Mouse (Mus musculus): ENCODE measurements at regions not wholly inside any gene's neighbourhood (a gene's known extent, or its start where the extent isn't known, plus 50 kb on each side); places are given as distances from the start of the nearest gene placed in this dataset.

GRCm38 (mm10) chrX:142599377-142599776, 81.8 kb upstream of the Tmem164 start:
- Histone ChIP-seq H3K9ac (replicated peaks; ENCODE audit: low read length) (no peak overlapping the region), H3K36me3 (ENCODE audit: insufficient read depth, low read length) (no peaks in the 10 kb centered on the region), H3K4me1 (ENCODE audit: insufficient read depth, low read length) (no peaks in the 10 kb centered on the region), H3K27me3 (ENCODE audit: insufficient read depth, low read length) (no peaks in the 10 kb centered on the region), H3K4me3 (ENCODE audit: low read length) (no peak overlapping the region), H3K9me3 (ENCODE audit: low read length) (no peaks in the 10 kb centered on the region), H3K27ac (no peak overlapping the region), H3K4me2 (ENCODE audit: low read depth, low read length) (no peak overlapping the region)
- DNase-seq (ENCODE audit: low spot score) = no peak
- 93% methylated on average over 2 of the region's 2 CpGs for WGBS
- TF ChIP-seq CTCF (IDR thresholded peaks at IDR 0.05; ENCODE audit: low read depth) = no peak
- ATAC-seq = no peak

- no peak for TF ChIP-seq CTCF (IDR thresholded peaks at IDR 0.05; ENCODE audit: low read depth)
- Histone ChIP-seq H3K9me3 (ENCODE audit: low read length) (no peaks in the 10 kb centered on the region), H3K36me3 (ENCODE audit: insufficient read depth, low read length) (no peaks in the 10 kb centered on the region), H3K4me2 (ENCODE audit: low read depth, low read length) (no peak overlapping the region), H3K27me3 (ENCODE audit: insufficient read depth, low read length) (no peaks in the 10 kb centered on the region), H3K4me3 (ENCODE audit: low read length) (no peak overlapping the region), H3K27ac (no peak overlapping the region), H3K4me1 (ENCODE audit: insufficient read depth, low read length) (no peaks in the 10 kb centered on the region), H3K9ac (replicated peaks; ENCODE audit: low read length) (no peak overlapping the region)
- DNase-seq (ENCODE audit: low spot score) (no peak), ATAC-seq (no peak)
- WGBS = 92% methylated on average over 1 of the region's 1 CpGs
Measured at GRCm38 (mm10) chrX:142600782-142601181, 80.4 kb upstream of the Tmem164 start.

- TF ChIP-seq CTCF (IDR thresholded peaks at IDR 0.05; ENCODE audit: low read depth) = no peak
- Histone ChIP-seq H3K36me3 (ENCODE audit: insufficient read depth, low read length) (no peaks in the 10 kb centered on the region), H3K27ac (no peak overlapping the region), H3K9ac (replicated peaks; ENCODE audit: low read length) (no peak overlapping the region), H3K27me3 (ENCODE audit: insufficient read depth, low read length) (no peaks in the 10 kb centered on the region), H3K4me1 (ENCODE audit: insufficient read depth, low read length) (no peaks in the 10 kb centered on the region), H3K4me3 (ENCODE audit: low read length) (no peak overlapping the region), H3K9me3 (ENCODE audit: low read length) (no peaks in the 10 kb centered on the region), H3K4me2 (ENCODE audit: low read depth, low read length) (no peak overlapping the region)
- WGBS = 84% methylated on average over 3 of the region's 3 CpGs
- DNase-seq (ENCODE audit: low spot score) = no peak
- no peak for ATAC-seq
Measured at GRCm38 (mm10) chrX:142605088-142605487, 76.1 kb upstream of the Tmem164 start.

- Histone ChIP-seq H3K27me3 (ENCODE audit: insufficient read depth, low read length) (no peaks in the 10 kb centered on the region), H3K36me3 (ENCODE audit: insufficient read depth, low read length) (no peaks in the 10 kb centered on the region), H3K4me1 (ENCODE audit: insufficient read depth, low read length) (no peaks in the 10 kb centered on the region), H3K4me3 (ENCODE audit: low read length) (no peak overlapping the region), H3K9ac (replicated peaks; ENCODE audit: low read length) (no peak overlapping the region), H3K9me3 (ENCODE audit: low read length) (no peaks in the 10 kb centered on the region), H3K4me2 (ENCODE audit: low read depth, low read length) (no peak overlapping the region), H3K27ac (no peak overlapping the region)
- TF ChIP-seq CTCF (IDR thresholded peaks at IDR 0.05; ENCODE audit: low read depth) = no peak
- no peak for DNase-seq (ENCODE audit: low spot score)
- 75% methylated on average over 8 of the region's 8 CpGs for WGBS
- ATAC-seq = no peak
Measured at GRCm38 (mm10) chrX:142606595-142607205, 74.5 kb upstream of the Tmem164 start.

- Histone ChIP-seq H3K27ac (no peak overlapping the region), H3K27me3 (ENCODE audit: insufficient read depth, low read length) (no peaks in the 10 kb centered on the region), H3K4me3 (ENCODE audit: low read length) (no peak overlapping the region), H3K4me2 (ENCODE audit: low read depth, low read length) (no peak overlapping the region), H3K4me1 (ENCODE audit: insufficient read depth, low read length) (no peaks in the 10 kb centered on the region), H3K9me3 (ENCODE audit: low read length) (no peaks in the 10 kb centered on the region), H3K36me3 (ENCODE audit: insufficient read depth, low read length) (no peaks in the 10 kb centered on the region), H3K9ac (replicated peaks; ENCODE audit: low read length) (no peak overlapping the region)
- 87% methylated on average over 11 of the region's 11 CpGs for WGBS
- ATAC-seq = no peak
- DNase-seq (ENCODE audit: low spot score) = no peak
- no peak for TF ChIP-seq CTCF (IDR thresholded peaks at IDR 0.05; ENCODE audit: low read depth)
Measured at GRCm38 (mm10) chrX:142616189-142616872, 64.9 kb upstream of the Tmem164 start.

GRCm38 (mm10) chrX:142618389-142618788, 62.8 kb upstream of the Tmem164 start:
- no peak for ATAC-seq
- H3K4me3 ChIP-seq (ENCODE audit: low read length) = no peak overlapping the region
- no peak for DNase-seq (ENCODE audit: low spot score)
- H3K4me2 ChIP-seq (ENCODE audit: low read depth, low read length) = no peak overlapping the region
- WGBS = 75% methylated on average over 1 of the region's 1 CpGs
- no peaks in the 10 kb centered on the region for H3K9me3 ChIP-seq (ENCODE audit: low read length)
- H3K4me1 ChIP-seq (ENCODE audit: insufficient read depth, low read length) = no peaks in the 10 kb centered on the region
- H3K27me3 ChIP-seq (ENCODE audit: insufficient read depth, low read length) = no peaks in the 10 kb centered on the region
- H3K27ac ChIP-seq = no peak overlapping the region
- H3K36me3 ChIP-seq (ENCODE audit: insufficient read depth, low read length) = no peaks in the 10 kb centered on the region
- H3K9ac ChIP-seq (replicated peaks; ENCODE audit: low read length) = no peak overlapping the region
- TF ChIP-seq CTCF (IDR thresholded peaks at IDR 0.05; ENCODE audit: low read depth) = no peak

GRCm38 (mm10) chrX:142623359-142623758, 57.8 kb upstream of the Tmem164 start:
- Histone ChIP-seq H3K36me3 (ENCODE audit: insufficient read depth, low read length) (no peaks in the 10 kb centered on the region), H3K4me2 (ENCODE audit: low read depth, low read length) (no peak overlapping the region), H3K4me3 (ENCODE audit: low read length) (no peak overlapping the region), H3K27ac (no peak overlapping the region), H3K9me3 (ENCODE audit: low read length) (no peaks in the 10 kb centered on the region), H3K27me3 (ENCODE audit: insufficient read depth, low read length) (no peaks in the 10 kb centered on the region), H3K9ac (replicated peaks; ENCODE audit: low read length) (no peak overlapping the region), H3K4me1 (ENCODE audit: insufficient read depth, low read length) (no peaks in the 10 kb centered on the region)
- DNase-seq (ENCODE audit: low spot score) (no peak), ATAC-seq (no peak)
- no peak for TF ChIP-seq CTCF (IDR thresholded peaks at IDR 0.05; ENCODE audit: low read depth)
- WGBS = 40% methylated on average over 2 of the region's 2 CpGs

Data from hindbrain, postnatal 0 days (tissue).